Mouse (Mus musculus): ENCODE results near the gene Lama2.

The Lama2 gene

DNA sequence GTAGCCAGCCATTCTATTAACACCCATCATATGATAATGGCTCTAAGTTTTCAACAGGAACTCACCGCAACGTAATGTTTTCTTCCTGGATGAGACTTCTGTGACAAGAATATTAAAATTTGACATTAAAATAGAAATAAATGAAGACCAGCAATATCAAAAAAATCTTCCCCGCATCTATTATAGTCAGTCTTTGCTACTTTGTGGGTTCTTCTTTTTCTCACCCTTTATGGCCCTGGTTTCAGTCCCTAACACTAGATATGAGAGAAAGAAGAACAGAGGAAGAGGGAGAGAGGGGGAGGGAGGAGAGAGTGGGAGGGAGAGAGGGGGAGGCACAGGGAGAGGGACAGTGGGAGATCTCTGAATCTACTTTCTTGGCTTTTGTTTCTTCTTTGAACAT lies at the start of gene Lama2:
Gene Lama2 (minus strand): TSS at position 101 of the 400 bp plus-strand sequence.
- CTCF ChIA-PET, result no interaction called here

- CTCF ChIA-PET, result no interaction called here
These were observed 44.8 kb upstream of the Lama2 start for GRCm38 (mm10) chr10:27664391-27664790.

- CTCF ChIA-PET, result no interaction called here
These were observed 43.8 kb upstream of the Lama2 start for GRCm38 (mm10) chr10:27663396-27663795.

DNA sequence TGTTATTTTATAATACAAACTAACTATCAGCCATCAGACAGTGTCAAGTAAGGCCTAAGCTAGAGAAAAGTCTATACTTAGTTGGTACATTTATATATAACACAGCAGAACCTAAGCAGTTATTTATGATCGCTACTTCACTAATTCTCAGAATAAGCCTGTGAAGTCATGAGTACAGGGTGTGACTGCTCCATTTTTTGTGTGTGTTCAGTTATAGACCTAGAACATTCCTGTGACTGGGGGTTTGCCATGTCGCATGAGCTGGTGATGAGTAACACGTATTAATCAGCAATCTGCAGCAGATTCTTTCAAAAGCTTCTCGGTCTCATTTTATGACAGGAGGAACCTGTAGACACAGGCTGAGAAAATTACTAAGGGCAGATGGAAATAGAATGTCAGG lies 34.6 kb upstream of the Lama2 start:
- CTCF ChIA-PET, result no interaction called here

GRCm38 (mm10) chr10:27652694-27653335 lies 33.3 kb upstream of the Lama2 start:
- CTCF ChIA-PET, result no interaction called here

- CTCF ChIA-PET, result no interaction called here
These were observed 16.2 kb upstream of the Lama2 start for GRCm38 (mm10) chr10:27635721-27636120.

DNA sequence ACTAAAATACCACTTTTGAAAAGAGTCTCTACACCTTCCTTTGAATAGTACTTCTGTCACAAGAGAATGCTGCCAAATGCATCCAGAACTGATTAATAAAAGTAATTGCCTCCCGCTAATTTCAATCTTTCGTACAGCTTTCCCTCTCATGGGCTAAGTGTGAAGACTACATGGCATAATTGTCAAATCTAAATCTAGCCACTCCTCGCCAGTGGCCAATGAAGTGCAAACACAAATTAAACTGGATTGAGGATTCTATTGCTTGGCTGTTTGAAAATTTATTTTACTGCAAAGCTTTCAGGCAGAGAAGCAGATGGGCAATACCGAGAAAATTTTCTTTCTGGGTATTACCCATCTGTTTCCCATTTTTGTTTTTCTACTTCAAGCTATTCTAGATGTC lies 11.4 kb upstream of the Lama2 start:
- CTCF ChIA-PET, result no interaction called here

- CTCF ChIA-PET, result no interaction called here
These were observed 2.3 kb upstream of the Lama2 start for GRCm38 (mm10) chr10:27621697-27622449.

DNA sequence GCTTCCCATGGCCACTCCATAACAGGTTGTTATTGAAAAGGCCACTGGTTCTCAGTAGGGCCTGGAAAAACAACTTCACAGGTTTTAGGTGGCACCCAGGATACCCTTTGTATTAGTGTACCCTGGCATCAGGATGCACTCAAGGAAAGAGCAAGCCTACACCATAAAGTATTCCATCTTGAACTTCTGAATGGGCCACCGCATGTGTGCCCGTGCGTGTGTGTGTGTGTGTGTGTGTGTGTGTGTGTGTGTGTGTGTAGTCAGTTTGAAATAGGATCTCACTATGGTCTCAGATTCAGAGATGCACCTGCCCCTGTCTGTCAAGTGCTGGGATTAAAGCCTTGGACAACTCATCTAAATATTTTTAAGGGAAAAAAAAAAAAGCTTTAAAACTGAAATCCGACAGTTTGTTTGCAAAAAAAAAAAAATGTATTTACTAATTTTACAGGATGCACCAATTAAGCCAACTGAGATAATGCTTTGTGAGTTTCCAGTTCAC lies 2.0 kb downstream of the Lama2 start:
- CTCF ChIA-PET, result no interaction called here

DNA sequence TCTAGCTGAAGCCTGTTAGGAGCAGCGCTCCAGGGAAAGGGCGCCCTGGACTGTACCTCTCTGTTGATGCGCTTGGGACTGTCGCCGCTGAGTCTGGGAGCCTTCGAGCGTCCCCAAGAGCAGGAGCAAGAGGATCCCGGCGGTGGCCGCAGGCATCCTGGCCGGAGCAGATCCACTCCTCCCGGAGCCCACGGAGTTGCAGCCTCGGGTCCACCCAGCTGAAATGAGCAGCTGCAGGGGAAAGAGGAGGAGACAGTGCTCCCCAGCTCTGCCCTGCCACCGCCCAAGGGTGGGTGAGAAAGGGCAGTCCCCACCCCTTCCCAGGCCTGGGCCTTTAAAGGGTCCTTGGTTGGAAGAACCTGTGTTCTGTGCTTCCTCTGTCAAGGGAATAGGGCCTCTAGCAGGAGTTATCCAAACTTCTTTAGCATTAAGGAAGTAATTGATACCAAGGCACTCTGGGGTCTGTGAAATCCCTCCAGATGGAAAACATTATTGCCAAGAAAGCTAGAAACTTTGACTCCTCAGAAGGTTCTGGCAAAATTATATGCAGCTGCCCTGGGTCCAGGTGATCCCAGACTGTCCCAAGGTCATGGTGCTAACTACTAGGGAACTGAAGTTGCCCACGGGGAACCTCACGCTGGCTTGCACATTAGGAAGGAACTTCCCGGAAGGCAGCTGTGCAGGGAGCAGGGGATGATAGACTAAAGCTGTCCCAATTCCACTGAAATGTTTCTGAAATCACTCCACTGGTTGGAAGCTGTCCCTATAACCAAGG lies 2.7 kb downstream of the Lama2 start:
- CTCF ChIA-PET, result no interaction called here

- CTCF ChIA-PET, result no interaction called here
These were observed 23.9 kb downstream of the Lama2 start for GRCm38 (mm10) chr10:27595675-27596074.

DNA sequence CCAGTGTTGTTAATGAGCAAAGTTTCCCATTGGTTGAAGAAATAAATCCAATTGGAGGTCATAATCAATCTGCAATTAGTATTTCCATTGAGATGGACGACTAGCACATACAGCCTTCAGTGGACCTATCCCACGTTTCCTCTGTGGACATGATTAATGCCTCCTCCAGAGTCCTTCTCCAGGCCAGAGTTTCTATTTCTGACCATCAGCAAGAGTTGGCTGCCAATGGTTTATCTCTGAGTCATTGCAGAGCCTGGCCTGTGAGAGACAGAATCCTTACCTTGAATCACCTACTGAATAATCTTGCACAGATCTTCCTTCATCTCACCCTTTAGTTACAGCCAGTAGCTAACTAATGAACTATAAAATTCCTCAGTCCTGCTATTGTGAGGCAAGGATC lies 86.3 kb downstream of the Lama2 start:
- CTCF ChIA-PET, result no interaction called here

DNA sequence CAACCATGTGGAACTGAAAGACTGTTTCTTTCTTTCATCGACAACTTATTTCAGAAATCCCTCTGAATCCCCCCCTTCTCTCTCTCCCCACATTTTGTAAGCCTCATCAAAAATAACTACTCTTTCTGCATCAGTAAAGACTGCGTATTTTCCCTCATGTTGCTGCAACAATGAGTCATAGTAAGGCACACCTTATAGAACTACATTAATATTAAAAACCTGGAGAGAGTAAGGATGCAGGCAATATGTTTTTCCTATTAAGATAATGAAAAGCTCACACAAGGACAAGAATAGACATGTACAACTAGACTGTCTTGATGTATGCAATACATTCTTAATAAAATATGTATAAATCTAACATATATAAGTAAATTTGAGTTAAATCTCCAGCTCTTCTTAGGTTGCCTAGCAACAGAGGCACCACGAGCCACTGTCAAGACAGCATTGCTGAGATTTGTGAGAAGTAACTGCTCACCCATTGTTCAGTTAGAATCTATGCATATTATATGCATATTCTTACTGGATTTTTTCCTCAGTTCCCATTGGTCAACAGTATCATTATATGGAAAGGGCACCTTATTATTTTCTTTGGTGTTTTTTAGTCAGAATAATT lies 110.6 kb downstream of the Lama2 start:
- CTCF ChIA-PET, result no interaction called here

- CTCF ChIA-PET, result no interaction called here
These were observed 118.7 kb downstream of the Lama2 start for GRCm38 (mm10) chr10:27500863-27501262.

GRCm38 (mm10) chr10:27488452-27488851 lies 131.1 kb downstream of the Lama2 start:
- CTCF ChIA-PET, result no interaction called here

- CTCF ChIA-PET, result no interaction called here
These were observed 135.5 kb downstream of the Lama2 start for GRCm38 (mm10) chr10:27484041-27484440.

- CTCF ChIA-PET, result no interaction called here
These were observed 144.0 kb downstream of the Lama2 start for GRCm38 (mm10) chr10:27475540-27475939.

DNA sequence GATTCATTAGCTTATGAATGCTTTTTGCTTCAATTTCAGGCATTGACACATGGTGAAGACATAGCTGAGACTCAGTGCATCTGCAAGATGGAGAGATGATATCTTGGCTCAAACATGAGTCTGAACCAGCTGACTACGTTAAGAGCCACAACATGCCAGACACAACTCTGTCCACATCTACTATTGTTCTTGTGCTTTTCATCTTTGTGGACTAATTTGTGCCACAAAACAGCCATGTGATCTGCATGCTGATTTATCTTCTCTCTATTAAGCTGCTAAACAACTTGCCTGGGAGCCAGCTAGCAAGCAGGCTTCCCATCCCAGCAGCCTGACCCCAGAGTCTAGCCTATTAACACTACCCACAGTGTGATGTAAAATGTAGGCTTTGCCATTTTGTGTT lies 151.3 kb downstream of the Lama2 start:
- CTCF ChIA-PET, result no interaction called here

GRCm38 (mm10) chr10:27413583-27414465 lies 205.7 kb downstream of the Lama2 start:
- CTCF ChIA-PET, result no interaction called here

- CTCF ChIA-PET, result no interaction called here
These were observed 228.8 kb downstream of the Lama2 start for GRCm38 (mm10) chr10:27390753-27391152.

- CTCF ChIA-PET, result no interaction called here
These were observed 232.0 kb downstream of the Lama2 start for GRCm38 (mm10) chr10:27387531-27387930.

All from spleen, embryonic (tissue).